Mouse (Mus musculus): Measurements from ENCODE around the gene Lzts2. TPM values are rescaled to one million over a fixed set of nuclear protein-coding genes. Genes with fewer than 3 reads are reported as not detected.

Gene Lzts2
- 10 to 100 TPM; 66.4 to 72.4 TPM for total RNA-seq (2021)
- long read RNA-seq, experiment 1, transcript Lzts2-201 (5 exons, 3,062 nt), result minor isoform, 18 of 174 reads
- long read RNA-seq, experiment 1, transcript Lzts2-203 (5 exons, 2,798 nt), result minor isoform, 8 of 174 reads
- long read RNA-seq, experiment 1, transcript Lzts2-202 (5 exons, 2,694 nt), result major isoform, 99 of 174 reads
- long read RNA-seq, experiment 1, partial matches to known transcripts, result 18 of 174 reads
- long read RNA-seq, experiment 1, other reads (novel, unspliced or antisense), result 31 of 174 reads
- long read RNA-seq, experiment 2, transcript Lzts2-202 (5 exons, 2,694 nt), result major isoform, 62 of 109 reads
- long read RNA-seq, experiment 2, transcript Lzts2-201 (5 exons, 3,062 nt), result minor isoform, 14 of 109 reads
- long read RNA-seq, experiment 2, partial matches to known transcripts, result 17 of 109 reads
- long read RNA-seq, experiment 2, other reads (novel, unspliced or antisense), result 14 of 109 reads

GRCm38 (mm10) chr19:45014335-45014971 lies at the start of gene Lzts2:
TSS of gene Lzts2 (plus strand) at chr19:45014414.
- DNase-seq, result no peak

GRCm38 (mm10) chr19:44965978-44966377 lies 48.2 kb upstream of the Lzts2 start:
- intact Hi-C loops (cut with DNase I), result no loop called here
- DNase-seq, result no peak

More at GRCm38 (mm10) chr19:45014335-45014971, at the start of gene Lzts2:
- intact Hi-C loops (cut with DNase I), result no loop called here

DNA sequence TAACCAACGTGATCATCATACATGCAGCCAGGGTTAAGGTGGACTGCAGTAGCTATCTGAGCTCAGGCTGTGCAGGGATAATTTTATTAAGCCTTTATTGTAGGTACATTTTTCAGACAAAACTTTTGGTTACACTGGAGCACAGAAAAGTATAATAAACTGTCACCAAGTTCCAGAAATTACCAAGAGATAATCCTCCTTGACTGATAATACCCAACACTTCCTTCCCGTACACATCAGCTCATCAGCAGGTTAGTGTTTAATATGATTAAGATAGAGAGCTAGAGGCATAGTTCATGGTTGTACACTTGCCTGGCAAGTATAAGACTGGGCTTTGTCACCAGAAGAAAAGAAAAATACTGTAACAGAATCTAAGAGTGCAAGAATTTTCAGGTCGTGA lies 45.9 kb upstream of the Lzts2 start:
- intact Hi-C loops (cut with DNase I), result no loop called here
- no peak for DNase-seq

DNA sequence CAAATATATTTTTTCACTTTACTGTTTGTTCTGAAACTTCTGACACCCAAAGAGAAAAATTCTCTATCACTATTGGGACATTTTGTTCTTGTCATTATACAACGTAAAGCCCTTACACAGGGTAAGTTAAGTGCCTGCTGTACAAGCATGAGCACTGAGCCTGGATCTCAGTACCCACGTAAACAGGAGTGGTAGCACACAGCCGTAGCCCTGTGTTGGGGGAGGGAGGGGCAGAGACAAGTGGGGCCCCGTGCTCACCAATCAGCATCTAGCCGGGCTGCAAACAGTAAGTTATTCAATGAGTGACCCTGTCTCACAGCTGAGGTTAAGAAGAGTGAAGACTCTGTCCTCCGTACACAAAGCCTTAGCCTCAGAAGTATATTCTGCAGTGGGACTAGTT lies 37.6 kb upstream of the Lzts2 start:
- intact Hi-C loops (cut with DNase I), result loop anchor here (5.0 kb wide), 1 partner anchor 34 kb away; no protein-coding TSS in a partner anchor
- DNase-seq, result no peak

GRCm38 (mm10) chr19:44977148-44977547 lies 37.1 kb upstream of the Lzts2 start:
- DNase-seq, result no peak
- intact Hi-C loops (cut with DNase I), result loop anchor here (5.0 kb wide), 1 partner anchor 35 kb away; no protein-coding TSS in a partner anchor

- no peak for DNase-seq
- intact Hi-C loops (cut with DNase I), result no loop called here
These were observed 33.4 kb upstream of the Lzts2 start for GRCm38 (mm10) chr19:44980787-44981186.

GRCm38 (mm10) chr19:44982477-44983115 lies 31.6 kb upstream of the Lzts2 start:
- DNase-seq, result no peak
- intact Hi-C loops (cut with DNase I), result no loop called here

DNA sequence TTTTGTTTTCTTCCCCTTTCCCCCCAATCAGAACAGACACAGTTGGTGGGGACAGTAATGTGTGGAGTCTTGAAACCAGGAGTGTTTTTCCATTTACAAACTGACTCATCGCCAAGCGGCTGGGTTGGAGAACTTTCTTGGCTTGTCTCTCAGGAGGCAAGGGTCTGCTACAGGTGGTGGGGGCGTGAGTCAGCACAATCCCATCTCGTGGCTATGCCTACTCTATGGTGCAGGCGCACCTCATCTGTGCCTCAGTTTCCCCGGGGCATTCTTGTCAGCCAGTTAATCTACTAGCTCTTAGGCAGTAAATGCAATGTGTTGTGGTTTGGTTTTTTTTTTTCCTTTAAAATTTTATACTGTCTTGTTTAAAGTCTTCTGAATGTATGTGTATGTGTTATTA lies 30.8 kb upstream of the Lzts2 start:
- intact Hi-C loops (cut with DNase I), result no loop called here
- no peak for DNase-seq

GRCm38 (mm10) chr19:44984420-44984819 lies 29.8 kb upstream of the Lzts2 start:
- intact Hi-C loops (cut with DNase I), result no loop called here
- no peak for DNase-seq

GRCm38 (mm10) chr19:44985159-44985988 lies 28.8 kb upstream of the Lzts2 start:
- intact Hi-C loops (cut with DNase I), result no loop called here
- DNase-seq, result no peak

GRCm38 (mm10) chr19:44987004-44987403 lies 27.2 kb upstream of the Lzts2 start:
- intact Hi-C loops (cut with DNase I), result no loop called here
- no peak for DNase-seq

- intact Hi-C loops (cut with DNase I), result no loop called here
- DNase-seq, result no peak
These were observed 26.4 kb upstream of the Lzts2 start for GRCm38 (mm10) chr19:44987851-44988250.

DNA sequence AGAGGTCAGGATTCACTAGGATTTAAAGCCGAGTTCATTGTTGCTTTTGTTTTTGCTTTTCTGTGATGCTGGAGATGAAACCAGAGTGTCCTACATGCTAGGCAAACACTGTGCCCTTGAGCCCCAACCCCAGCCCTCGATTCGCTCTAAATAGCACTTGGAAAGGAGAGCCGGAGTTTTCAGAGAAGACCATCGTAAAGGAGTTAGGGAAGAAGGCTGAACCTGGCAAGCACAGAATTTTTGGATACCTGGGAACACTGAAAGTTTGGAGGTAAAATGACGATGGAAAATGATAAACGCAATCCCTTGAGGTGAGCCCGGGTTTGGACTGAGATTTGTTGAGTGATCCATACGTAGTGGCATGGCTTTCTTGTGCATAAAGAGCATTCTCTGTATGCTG lies 25.9 kb upstream of the Lzts2 start:
- intact Hi-C loops (cut with DNase I), result no loop called here
- no peak for DNase-seq

DNA sequence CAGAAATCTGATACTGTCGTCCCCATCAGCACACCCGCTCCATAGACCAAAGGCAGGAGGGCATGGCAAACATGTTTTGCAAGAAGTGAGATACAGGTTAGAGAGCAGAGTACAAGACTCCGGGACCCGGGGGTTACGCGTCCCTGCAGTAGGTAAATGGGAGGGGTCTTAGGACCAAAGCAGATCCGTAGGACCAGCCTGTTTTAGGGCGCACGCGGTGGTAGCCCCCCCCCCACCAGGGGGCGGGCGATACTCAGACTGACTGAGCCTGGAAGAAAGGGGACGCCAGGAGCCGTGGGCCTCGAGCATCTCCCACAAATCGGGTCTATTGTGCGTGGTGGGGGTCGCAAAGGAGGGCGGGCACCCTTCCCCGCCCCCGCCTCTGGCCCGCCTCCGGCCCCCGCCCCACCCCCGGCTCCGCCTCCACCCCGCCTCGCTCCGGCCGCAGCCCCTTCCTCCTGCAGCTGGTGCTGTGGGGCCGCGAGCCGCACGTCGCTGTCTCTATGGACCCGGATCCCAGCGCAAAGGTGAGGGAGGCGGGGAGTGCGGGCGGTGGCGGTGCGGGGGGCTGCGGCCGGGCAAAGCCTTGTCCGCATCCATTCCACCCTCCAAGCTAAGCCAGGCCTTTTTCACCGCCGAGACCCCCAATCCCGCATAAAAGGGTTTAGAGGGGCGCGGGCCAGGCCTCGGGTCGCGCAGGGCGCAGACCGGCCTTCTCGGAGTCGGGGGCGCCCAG lies 25.2 kb upstream of the Lzts2 start, which contains the start of gene Sema4g:
Sema4g (plus strand) TSS at position 271 of the 736 bp plus-strand sequence.
- DNase-seq, result peak; percentile 30 to 50
- intact Hi-C loops (cut with DNase I), result loop anchor here (1.0 kb wide), 1 partner anchor 42 kb away; no protein-coding TSS in a partner anchor

- no peak for DNase-seq
- intact Hi-C loops (cut with DNase I), result loop anchor here (1.0 kb wide), 1 partner anchor 41 kb away; no protein-coding TSS in a partner anchor
These were observed 24.4 kb upstream of the Lzts2 start for GRCm38 (mm10) chr19:44989567-44990495.

DNA sequence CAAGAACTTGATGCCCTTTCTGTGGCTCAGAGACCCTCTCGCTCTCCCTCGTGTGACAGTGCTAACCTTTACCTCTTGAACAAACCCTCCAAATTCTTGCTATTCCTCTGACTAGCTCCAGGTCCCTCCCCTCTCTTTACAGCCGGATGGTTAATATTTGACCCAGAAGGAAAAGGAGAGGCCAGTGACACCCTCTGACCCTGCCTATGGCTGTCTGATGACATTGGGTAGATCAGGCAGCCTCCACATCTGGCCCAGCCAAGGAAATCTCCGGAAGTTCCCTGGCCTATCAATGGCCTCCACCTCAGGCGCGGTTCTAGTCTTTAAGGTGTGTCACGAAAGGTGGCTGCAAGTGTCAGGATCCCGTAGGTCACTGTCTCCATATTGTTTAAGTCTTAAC lies 23.2 kb upstream of the Lzts2 start:
- intact Hi-C loops (cut with DNase I), result no loop called here
- no peak for DNase-seq

DNA sequence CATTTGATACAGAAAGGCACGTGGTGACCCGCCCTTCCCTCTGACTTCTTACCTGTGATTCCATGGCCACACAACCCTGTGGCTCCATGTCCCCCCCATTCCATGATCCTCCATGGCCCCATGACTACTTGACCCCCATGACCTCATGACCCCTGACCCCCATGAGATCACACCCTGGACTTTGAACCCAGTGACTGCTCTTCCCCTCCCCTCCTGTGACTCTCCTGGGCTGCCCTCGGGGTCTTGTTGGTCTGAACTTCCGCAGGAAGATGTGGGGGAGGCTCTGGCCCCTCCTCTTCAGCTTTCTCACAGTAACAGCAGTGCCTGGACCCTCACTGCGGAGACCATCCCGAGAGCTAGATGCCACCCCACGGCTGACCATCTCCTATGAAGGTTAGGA lies 22.0 kb upstream of the Lzts2 start:
- intact Hi-C loops (cut with DNase I), result no loop called here
- no peak for DNase-seq

- no peak for DNase-seq
- intact Hi-C loops (cut with DNase I), result no loop called here
These were observed 21.5 kb upstream of the Lzts2 start for GRCm38 (mm10) chr19:44992712-44993111.

Data from heart, postnatal 14 days (tissue).